Mouse (Mus musculus) erythroblast, embryonic 14.5 days (primary cell): ENCODE measurements around the gene Arhgef11.

ENCODE experiments used
- GATA1 ChIP-seq: IDR thresholded peaks from 2 replicates; pipeline ENCODE4 v1.6.1; 2012; ENCODE audit warnings: low read length, inconsistent platforms, mixed read lengths
- TAL1 ChIP-seq: IDR thresholded peaks from 3 replicates; pipeline ENCODE4 v1.6.1; 2012; ENCODE audit warnings: low read length, inconsistent platforms, mixed read lengths

GRCm38 (mm10) chr3:87761408-87762375 lies 144.3 kb downstream of the Arhgef11 start:
- TF ChIP-seq GATA1 (no peak), TAL1 (no peak)
